Mouse (Mus musculus) B cell, adult 62 days (primary cell): Measurements from ENCODE around the gene Nat14. TPM values are rescaled to one million over a fixed set of nuclear protein-coding genes. Genes with fewer than 3 reads are reported as not detected.

Source experiments
- total RNA-seq: library from RNA; stranded (reverse); gene quantifications from 4 replicates; pipeline ENCODE4 v1.2.4, GENCODE M21; 2023

The Nat14 gene
- total RNA-seq, result 9.0 to 12.9 TPM (median 10.2 TPM) in 4 replicates

DNA sequence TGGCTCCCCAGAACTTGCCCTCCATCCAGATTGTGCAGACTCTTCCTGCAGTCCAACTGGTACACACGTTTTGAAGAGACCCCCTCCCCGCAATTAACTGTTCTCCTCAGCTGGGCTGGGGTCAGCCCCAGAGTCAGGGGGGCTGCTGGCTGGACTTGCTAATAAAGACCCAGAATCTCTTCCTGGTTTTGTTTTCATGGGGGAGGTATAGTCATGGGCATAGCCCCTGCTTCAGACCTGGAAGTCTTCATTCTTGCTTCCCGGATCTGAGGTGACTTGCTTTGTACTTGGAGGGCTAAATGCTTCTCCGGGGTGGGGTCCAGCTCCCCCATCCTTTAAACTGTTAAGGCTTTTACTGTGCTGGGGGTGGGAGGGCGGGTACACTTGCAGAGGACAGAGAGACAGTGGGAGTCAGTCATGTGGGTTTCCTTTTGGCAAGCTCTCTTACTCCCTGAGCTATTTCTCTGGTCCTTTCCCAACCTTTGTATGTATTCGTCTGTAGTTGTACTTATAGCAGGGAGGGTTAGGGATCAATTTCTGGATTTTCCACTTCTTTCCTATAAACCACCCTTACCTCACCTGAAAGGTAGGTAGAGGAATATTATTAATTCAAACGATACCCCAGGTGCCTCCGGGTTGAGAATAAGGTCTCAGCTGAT, at the start of gene Nat14:
Gene Nat14, plus strand, starts transcription at position 205 of the 659 bp plus-strand sequence.

DNA sequence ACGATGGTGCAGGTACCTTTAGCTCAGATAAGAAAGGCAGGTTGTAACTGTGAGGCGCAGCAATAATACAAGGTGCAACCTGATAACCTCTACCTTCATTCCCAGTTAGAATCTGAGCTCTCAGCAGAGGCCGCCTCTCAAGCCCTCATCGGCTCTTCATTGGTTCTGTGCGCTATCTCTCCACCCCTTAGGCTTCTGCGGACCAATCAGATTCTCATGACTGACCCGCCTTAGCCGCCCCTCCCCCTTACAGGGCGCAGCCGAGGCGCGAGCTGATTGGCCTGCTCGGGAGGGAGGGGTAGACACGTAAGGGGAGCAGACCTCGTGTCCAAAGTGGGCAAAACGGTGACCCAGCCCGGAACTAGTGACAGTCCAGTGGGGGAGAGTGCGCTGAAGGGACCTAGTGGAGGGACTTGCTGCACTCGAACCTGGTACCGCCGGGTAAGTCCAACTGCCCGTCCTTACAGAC, 45.0 kb upstream of the Nat14 start, which contains the start of gene Isoc2a:
Gene Isoc2a, plus strand, starts transcription at position 401 of the 469 bp plus-strand sequence.

DNA sequence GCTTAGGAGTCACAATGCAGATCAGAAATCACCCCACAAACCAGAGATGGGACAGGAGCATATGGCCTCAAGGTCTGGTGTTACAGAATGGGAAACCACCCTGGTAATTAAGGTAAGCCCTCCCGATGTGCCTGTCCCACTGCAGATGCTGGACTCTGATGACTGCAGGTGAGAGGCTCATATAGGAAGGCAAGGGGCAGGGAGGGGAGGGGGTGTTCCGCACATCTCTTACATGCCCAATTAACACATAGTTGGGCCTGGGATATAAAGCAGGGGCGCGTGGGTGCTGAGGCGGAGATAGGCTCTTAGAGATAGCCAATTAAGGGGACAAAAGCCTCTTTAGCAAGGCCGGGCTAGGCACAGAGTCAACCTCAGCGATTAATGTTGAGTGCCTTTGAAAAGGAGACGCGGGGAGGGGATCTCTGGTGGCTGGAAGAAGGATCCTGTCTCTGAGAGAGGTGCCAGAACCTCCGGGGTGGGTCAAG, 15.3 kb upstream of the Nat14 start, which contains the start of gene Gm36210:
Gene Gm36210, minus strand, starts transcription at position 51 of the 485 bp plus-strand sequence.

DNA sequence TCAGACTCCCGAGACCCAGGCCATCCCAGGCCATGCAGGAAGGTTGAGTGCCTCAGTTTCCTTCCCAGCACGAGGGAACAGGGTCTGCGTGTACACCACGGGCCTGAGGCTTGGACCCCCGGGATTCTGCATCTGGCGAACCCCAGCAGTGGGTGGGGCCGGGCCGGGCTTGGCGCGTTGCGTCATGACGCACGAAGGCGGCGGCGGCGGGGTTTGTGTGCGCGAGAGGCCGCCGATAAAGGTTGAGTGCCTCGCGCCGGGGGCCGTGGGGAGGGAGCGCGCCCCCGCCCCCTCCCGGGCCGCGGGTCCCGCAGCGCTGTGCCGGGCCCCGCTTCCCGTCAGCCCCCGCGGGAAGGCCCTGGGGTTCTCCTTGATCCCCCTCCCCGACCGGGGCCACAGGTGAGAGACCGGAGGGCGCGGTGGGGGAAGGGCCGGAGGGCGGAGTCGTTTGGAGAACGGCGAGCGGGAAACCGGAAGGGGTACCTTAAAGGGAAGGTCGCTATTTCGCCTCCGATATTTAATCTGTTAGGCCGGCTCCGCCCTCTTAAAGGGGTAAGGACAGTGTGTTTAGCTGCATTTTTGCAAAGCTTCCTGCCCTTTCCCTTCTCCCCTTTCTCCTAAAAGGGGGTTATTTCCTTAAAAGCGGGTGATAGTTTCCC, 6.7 kb upstream of the Nat14 start, which contains the start of gene Zfp628:
Gene Zfp628, plus strand, starts transcription at position 211 of the 659 bp plus-strand sequence.

DNA sequence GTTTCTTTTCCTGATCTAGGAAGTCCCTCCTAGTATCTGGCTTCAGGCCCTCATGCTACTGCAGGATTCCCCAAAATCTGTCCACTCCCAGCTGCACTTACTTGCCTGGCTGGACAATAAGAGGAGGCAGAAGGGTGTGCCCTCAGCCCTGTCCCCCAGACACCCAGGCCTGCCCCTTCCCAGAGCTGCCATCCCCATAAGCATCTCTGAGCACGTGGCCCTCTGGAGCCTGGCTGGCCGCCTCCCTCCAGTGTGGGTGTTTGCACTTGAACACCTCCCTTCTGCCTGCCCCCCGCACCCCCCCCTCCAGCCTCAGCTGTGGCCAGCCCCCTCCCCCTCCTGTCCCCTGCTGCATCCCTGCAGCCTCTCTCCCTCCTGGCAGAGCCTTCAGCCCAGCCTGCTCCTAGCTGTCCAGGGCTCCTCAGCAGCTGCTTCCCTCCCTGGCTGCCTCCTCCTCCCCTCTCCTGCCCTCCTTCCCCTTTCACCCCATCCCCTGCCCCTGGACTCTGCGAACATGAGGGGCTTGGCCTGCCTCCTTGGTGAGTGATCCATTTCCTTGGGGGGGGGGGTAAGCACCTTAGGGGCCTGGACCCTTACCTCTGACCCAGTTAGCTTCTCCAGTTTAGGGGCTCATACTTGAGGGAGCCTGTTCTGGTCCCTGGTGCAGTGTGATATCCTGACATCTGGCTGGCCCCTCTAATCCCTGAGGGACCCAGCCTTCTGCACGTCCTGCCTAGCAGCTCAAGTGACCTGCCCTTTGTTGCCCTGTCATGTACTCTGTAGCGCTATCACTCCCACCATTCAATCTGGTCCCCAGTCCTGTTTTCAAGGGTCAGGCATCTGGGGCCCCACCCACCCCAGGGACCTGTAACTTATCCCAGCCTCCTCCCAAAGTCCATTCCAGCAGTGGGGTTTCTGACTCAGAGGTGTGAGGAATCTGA, 3.9 kb downstream of the Nat14 start, which contains the start of gene Ssc5d:
Gene Ssc5d, plus strand, starts transcription at position 345 of the 941 bp plus-strand sequence.

DNA sequence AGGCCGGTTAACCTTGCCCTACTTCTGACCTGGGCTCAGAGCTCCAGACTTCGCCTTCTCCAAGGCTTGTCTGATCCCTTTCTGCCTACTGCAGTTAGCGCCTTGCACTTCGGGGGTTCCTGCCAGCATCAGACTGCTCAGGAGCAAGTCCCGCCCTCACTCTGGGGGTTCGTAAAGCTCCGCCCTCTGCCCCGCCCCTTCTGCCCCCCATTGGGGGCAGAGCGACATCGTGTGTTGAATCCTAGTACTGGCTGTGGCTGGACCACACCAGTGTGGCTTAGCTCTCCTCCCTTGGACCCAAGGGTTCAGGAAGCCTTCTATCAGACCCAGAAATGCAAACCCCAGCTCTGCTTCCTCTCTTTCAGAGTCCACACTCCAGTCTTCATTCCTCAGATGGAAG, 42.4 kb downstream of the Nat14 start, which contains the start of gene Sbk2:
Gene Sbk2, minus strand, starts transcription at position 135 of the 400 bp plus-strand sequence.

DNA sequence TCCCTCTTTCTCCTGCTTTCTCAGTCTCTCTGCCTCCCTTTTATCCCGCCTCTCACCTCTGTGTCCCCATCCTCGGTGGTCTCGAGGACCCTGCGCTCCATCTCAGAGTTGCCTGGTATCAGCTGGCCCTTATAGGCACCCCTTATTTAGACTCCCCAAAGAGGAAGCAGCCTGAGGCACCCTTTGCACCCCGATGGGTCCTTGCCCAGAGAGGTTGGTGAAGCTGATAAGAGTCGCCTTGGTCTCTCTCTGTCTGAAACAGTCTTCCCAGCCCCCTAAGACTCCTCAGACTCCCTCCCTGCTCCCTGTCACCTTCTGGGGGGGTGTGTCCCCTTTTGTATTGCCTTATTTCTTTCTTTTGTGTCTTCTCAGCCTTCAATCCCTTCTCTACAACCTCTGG, 49.2 kb downstream of the Nat14 start, which contains the start of gene Sbk3:
Gene Sbk3, minus strand, starts transcription at position 101 of the 400 bp plus-strand sequence.

Other genes starting within 250 kb of the Nat14 start
- 73.6 to 82.3 TPM (median 79.6 TPM) in 4 replicates for gene Hspbp1, start 237.0 kb upstream of the Nat14 start, total RNA-seq
- not detected in 4 replicates for gene Brsk1, start 231.4 kb upstream of the Nat14 start, total RNA-seq
- 1.5 to 4.0 TPM (median 3.0 TPM) in 4 replicates for gene Tmem150b, start 196.8 kb upstream of the Nat14 start, total RNA-seq
- 87.1 to 92.8 TPM (median 91.8 TPM) in 4 replicates for gene Kmt5c, start 181.9 kb upstream of the Nat14 start, total RNA-seq
- gene Cox6b2, start 168.9 kb upstream of the Nat14 start, total RNA-seq, result 1.3 to 5.4 TPM (median 4.0 TPM) in 4 replicates
- not detected in 4 replicates for gene Fam71e2, start 150.7 kb upstream of the Nat14 start, total RNA-seq
- gene Il11, start 139.2 kb upstream of the Nat14 start, total RNA-seq, result not detected in 4 replicates
- gene Tmem190, start 139.1 kb upstream of the Nat14 start, total RNA-seq, result not detected in 4 replicates
- 1.8 to 2.7 TPM (median 2.4 TPM) in 4 replicates for gene Tmem238, start 132.4 kb upstream of the Nat14 start, total RNA-seq
- 1,788 to 1,881 TPM (median 1,825 TPM) in 4 replicates for gene Rpl28, start 129.2 kb upstream of the Nat14 start, total RNA-seq
- 157 to 176 TPM (median 162 TPM) in 4 replicates for gene Ube2s, start 109.4 kb upstream of the Nat14 start, total RNA-seq
- gene Shisa7, start 77.3 kb upstream of the Nat14 start, total RNA-seq, result 0.49 to 2.8 TPM (median 1.1 TPM) in 4 replicates
- 4.3 to 9.7 TPM (median 6.8 TPM) in 4 replicates for gene Isoc2b, start 51.8 kb upstream of the Nat14 start, total RNA-seq
- 9.9 to 14.2 TPM (median 11.8 TPM) in 4 replicates for gene Isoc2a, start 44.9 kb upstream of the Nat14 start, total RNA-seq
- gene Gm36210, start 15.5 kb upstream of the Nat14 start, total RNA-seq, result not detected in 4 replicates
- 36.3 to 42.6 TPM (median 37.9 TPM) in 4 replicates for gene Zfp628, start 6.8 kb upstream of the Nat14 start, total RNA-seq
- gene Ssc5d, start 3.8 kb downstream of the Nat14 start, total RNA-seq, result 0.21 to 0.63 TPM (median 0.42 TPM) in 4 replicates
- 0.51 to 1.9 TPM (median 0.61 TPM) in 3 of 4 replicates, not detected in the other for gene Sbk2, start 42.4 kb downstream of the Nat14 start, total RNA-seq
- not detected in 4 replicates for gene Sbk3, start 49.1 kb downstream of the Nat14 start, total RNA-seq
- gene Zfp579, start 74.1 kb downstream of the Nat14 start, total RNA-seq, result 15.7 to 19.2 TPM (median 16.5 TPM) in 4 replicates
- gene Zfp524, start 92.4 kb downstream of the Nat14 start, total RNA-seq, result 7.0 to 8.3 TPM (median 7.6 TPM) in 4 replicates
- gene Fiz1, start 92.7 kb downstream of the Nat14 start, total RNA-seq, result 58.3 to 66.2 TPM (median 62.1 TPM) in 4 replicates
- gene Gm44973, start 93.5 kb downstream of the Nat14 start, total RNA-seq, result not detected in 4 replicates
- gene Zfp865, start 98.3 kb downstream of the Nat14 start, total RNA-seq, result 48.6 to 50.4 TPM (median 49.4 TPM) in 4 replicates
- gene Ccdc106, start 98.5 kb downstream of the Nat14 start, total RNA-seq, result not detected in 4 replicates
- not detected in 4 replicates for gene 4632433K11Rik, start 112.1 kb downstream of the Nat14 start, total RNA-seq
- 7.6 to 8.5 TPM (median 8.3 TPM) in 4 replicates for gene Zfp784, start 116.4 kb downstream of the Nat14 start, total RNA-seq
- gene Zfp580, start 129.5 kb downstream of the Nat14 start, total RNA-seq, result 2.5 to 3.6 TPM (median 3.3 TPM) in 4 replicates
- 540 to 584 TPM (median 566 TPM) in 4 replicates for gene U2af2, start 140.1 kb downstream of the Nat14 start, total RNA-seq
- gene Epn1, start 158.2 kb downstream of the Nat14 start, total RNA-seq, result 197 to 224 TPM (median 210 TPM) in 4 replicates
- gene Rfpl4, start 194.9 kb downstream of the Nat14 start, total RNA-seq, result not detected in 4 replicates
- gene Rasl2-9, start 203.9 kb downstream of the Nat14 start, total RNA-seq, result 0.56 to 1.6 TPM (median 1.2 TPM) in 3 of 4 replicates, not detected in the other
- gene Vmn1r55, start 227.6 kb downstream of the Nat14 start, total RNA-seq, result not detected in 4 replicates